Mouse (Mus musculus) bone marrow macrophage, adult 2 months (primary cell): ENCODE results near the gene Stk11ip. TPM values are rescaled to one million over a fixed set of nuclear protein-coding genes. Genes with fewer than 3 reads are reported as not detected.

ENCODE experiments used
- H3K27ac ChIP-seq: 2 replicates; pipeline ENCODE4 v1.5.1; 2012; ENCODE audit warnings: low read depth, low read length; ENCODE audit not compliant: insufficient read depth
- H3K4me1 ChIP-seq: 2 replicates; pipeline ENCODE4 v1.6.1; 2012; ENCODE audit warnings: low read length; ENCODE audit not compliant: control insufficient read depth, insufficient read depth
- H3K4me3 ChIP-seq: 2 replicates; pipeline ENCODE4 v1.5.1; 2012; ENCODE audit warnings: mild to moderate bottlenecking, low read length, moderate library complexity; ENCODE audit not compliant: insufficient read depth
- CTCF ChIP-seq: IDR thresholded peaks from 2 replicates; pipeline ENCODE4 v1.5.1; 2012; ENCODE audit warnings: low read depth, mild to moderate bottlenecking, low read length, moderate library complexity
- POLR2A ChIP-seq: IDR thresholded peaks from 2 replicates; pipeline ENCODE4 v1.6.1; 2012; ENCODE audit warnings: mild to moderate bottlenecking, low read depth, low read length, borderline replicate concordance
- polyA plus RNA-seq: library from polyadenylated mRNA; stranded (reverse); fragments of >200 nt; gene quantifications from 2 replicates; pipeline ENCODE4 v1.2.4, GENCODE M21; 2012; ENCODE audit not compliant: missing spikeins, insufficient read depth, insufficient read length

Gene Stk11ip
- polyA plus RNA-seq, 1 experiment, result 49.3 TPM

DNA sequence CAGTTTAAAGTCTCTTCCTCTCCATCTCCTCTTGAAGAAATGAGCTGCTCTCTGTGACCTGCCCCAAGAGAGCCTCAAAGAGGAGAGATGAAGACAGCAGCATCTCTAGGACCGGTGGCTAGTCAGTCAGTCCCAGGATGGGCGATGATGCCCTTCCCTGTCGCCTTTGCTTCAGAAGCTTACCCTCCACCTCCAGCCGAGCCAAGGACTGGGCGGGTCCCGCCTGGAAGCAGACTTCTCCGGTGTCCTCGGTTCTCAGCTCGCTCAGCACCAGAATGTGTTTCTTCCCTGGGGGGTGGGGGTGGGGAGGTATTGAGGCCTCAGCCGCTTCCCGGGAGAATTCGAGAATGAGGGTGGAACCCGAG is 34.3 kb upstream of the Stk11ip start:
- Histone ChIP-seq H3K4me3 (peak overlapping the region; percentile 8; the same call in 1 of the 2 replicates), H3K4me1 (no peaks in the 10 kb centered on the region), H3K27ac (no peak overlapping the region)
- no peak for TF ChIP-seq CTCF
- no peak for TF ChIP-seq POLR2A

DNA sequence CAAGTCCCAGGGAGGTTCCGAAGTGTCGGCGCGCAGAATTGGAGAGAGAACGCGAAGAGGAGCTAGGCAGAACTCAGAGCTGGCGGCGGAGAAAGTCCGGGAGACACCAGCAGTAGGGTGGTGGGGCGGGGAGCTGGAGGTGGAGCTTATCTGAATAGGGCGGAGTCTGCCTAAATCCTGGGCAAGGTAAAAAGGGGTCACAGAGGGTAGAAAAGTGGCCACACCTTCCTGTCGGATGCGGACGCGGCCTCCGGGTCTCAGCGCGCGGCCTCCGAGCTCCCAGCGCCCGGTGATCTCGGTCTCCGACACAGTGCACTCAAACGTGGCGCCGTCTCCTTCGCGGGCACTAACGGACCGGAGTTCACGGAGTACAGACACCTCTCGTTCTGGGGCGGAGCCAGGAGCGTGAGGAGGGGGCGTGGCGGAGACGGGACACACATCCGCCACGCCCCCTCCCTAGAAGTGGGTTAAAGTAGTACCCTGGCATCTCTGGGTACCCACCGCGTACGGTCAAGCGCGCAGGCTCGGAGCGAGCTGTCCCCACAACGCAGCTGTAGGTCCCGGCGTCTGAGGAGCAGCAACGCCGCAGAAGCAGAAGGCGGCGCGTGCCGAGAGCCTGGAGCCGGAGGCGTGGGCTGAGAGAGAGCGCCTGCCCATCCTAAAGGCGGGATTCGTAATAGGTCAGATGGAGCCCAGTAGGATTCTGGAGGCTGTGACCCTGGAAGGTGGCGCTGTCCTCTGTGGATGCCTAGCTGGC is 33.7 kb upstream of the Stk11ip start:
- no peak for TF ChIP-seq POLR2A
- TF ChIP-seq CTCF, result no peak
- Histone ChIP-seq H3K27ac (no peak overlapping the region), H3K4me3 (peak overlapping the region; percentile 8), H3K4me1 (no peaks in the 10 kb centered on the region)

DNA sequence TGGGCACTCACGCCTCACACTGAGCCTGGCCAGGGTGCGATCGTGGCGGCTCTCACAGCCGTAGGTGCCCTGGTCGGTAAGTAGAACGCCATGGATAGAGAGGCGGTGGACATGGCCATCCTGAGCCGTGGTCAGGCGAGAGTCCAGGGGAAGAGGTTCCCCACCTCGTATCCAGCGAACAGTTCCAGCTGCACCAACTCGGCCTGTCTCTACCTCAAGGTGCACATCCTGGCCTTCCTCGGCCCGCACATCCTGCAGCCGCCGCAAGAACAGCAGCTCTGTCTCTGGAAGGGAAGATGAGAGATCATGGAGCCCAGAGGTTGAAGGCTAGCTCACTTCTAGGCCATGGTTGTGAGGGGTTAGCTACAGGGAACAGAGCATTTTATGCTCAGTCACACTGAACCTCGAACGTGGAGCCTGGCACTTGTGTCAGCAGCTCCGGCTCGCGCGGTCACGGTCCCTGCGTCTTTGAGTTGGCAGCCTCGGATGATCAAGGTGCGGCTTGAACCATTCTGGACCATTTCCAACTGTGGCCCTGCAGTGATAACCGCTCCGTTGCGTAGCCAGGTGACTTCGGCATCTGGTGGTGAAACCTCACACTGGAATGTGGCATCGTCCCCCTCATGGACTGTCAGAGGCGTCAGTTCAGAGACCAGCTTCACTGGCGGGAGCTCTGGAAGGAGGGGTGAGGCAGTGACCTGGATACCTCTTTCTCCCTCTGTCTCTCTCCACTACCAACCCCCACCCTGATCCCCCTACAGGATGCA is 30.4 kb upstream of the Stk11ip start:
- no peak for TF ChIP-seq CTCF
- TF ChIP-seq POLR2A, result no peak

DNA sequence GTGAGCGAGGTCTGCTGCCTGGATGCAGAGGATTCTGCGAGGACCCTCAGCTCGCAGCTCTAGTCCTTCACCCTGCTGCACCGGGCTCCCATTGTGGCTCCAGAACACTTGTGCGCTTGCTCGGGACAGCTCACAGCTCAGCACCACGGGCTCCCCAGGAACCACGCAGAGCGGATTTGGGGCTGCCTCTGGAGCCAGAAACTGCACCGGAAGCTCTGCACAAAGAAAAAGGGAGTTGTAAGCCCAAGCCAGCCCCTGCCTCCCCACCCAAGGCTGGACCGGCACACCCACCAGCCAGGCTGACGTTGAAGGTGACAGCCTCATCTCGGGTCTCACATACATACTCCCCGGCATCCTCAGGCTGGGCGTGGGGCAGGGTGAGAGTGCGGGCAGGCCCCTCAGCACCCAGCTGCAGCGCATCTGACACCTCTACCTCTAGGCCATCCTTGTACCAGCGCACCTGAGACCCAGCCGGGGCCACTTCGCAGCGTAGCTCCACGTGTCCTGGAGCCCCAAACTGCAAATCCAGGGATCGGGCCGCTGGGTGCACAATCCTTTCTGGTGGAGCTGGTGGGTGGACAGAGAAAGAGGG is 28.7 kb upstream of the Stk11ip start:
- TF ChIP-seq CTCF (no peak), POLR2A (no peak)
- Histone ChIP-seq H3K4me1 (no peaks in the 10 kb centered on the region), H3K27ac (no peak overlapping the region), H3K4me3 (no peak overlapping the region)

More for the DNA sequence above, 30.4 kb upstream of the Stk11ip start:
- Histone ChIP-seq H3K27ac (no peak overlapping the region), H3K4me3 (no peak overlapping the region), H3K4me1 (no peaks in the 10 kb centered on the region)

DNA sequence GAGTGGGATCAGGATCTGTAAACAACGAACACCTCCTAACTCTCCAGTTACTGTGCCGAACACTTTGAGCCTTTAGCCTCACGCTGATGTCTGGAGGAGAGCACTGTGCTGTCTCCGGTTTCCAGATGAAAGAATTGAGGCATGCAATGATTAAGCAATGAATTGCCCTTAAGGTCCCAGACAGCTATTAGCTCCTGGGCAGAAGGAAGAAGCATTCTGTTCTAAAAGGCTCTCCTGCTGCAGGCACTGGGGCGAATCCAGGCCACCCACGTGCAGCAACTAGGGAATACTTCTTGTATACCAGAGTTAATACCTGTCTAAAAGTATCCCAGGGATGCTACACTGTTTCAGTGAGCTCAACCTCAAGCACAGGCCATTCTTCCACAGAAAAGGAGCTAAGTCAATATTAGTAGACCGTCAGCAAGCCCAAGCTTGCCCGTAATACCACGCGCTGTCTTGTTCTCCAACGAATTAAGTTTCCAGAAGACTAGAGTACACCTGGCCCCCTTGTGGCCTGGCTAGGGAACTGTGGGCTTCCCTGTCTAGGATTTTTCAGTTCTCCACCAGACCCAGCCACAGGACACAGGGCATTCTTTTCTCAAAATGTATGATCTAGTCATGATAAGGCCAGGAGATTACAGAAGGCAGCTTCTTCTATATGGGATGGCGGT is 26.3 kb upstream of the Stk11ip start:
- H3K27ac ChIP-seq, result no peak overlapping the region
- H3K4me1 ChIP-seq, result no peaks in the 10 kb centered on the region
- H3K4me3 ChIP-seq, result no peak overlapping the region
- peak; percentile 36; the same call in 1 of the 2 replicates for TF ChIP-seq CTCF
- TF ChIP-seq POLR2A, result no peak

DNA sequence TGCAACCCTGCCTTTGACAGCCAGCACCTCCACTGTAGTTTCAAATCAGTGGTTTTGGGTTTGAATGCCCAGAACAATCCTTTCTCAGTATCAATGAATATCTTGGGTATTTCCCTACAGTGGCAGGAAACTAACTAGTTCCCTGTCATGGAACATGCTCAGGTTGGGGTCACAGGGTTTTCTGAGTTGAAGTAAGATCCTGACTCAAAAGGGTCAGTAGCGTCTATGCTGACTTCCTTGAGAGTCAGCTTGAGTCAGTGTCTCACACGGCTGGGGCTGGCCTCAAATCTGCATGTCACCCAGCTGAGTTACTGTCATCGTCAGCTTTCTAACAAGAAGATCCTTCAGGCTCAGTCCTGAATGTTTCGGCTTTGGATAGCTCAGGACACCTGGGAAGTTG is 22.4 kb upstream of the Stk11ip start:
- H3K4me1 ChIP-seq, result no peaks in the 10 kb centered on the region
- no peak overlapping the region for H3K27ac ChIP-seq
- no peak for TF ChIP-seq POLR2A
- no peak for TF ChIP-seq CTCF
- H3K4me3 ChIP-seq, result no peak overlapping the region

DNA sequence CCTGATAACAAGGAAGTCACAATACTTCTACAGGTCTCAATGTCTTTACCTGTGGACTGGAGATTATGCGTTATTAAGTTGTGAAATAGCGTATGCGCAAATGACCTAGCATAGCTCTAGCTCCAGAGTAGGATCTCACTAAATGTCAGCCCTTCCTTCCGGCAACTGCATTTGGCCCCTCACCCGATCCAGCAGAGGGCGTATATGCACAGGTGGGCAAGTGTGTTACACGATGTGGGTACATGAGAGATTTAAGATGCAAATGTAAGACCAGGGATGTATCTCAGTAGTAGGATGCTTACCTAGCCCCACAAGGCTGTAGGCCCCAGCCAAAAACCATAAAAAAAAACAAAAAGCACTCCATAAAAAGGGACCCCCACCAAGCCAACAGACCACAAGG is 21.9 kb upstream of the Stk11ip start:
- no peak for TF ChIP-seq CTCF
- no peak for TF ChIP-seq POLR2A
- Histone ChIP-seq H3K4me3 (no peak overlapping the region), H3K4me1 (no peaks in the 10 kb centered on the region), H3K27ac (no peak overlapping the region)

DNA sequence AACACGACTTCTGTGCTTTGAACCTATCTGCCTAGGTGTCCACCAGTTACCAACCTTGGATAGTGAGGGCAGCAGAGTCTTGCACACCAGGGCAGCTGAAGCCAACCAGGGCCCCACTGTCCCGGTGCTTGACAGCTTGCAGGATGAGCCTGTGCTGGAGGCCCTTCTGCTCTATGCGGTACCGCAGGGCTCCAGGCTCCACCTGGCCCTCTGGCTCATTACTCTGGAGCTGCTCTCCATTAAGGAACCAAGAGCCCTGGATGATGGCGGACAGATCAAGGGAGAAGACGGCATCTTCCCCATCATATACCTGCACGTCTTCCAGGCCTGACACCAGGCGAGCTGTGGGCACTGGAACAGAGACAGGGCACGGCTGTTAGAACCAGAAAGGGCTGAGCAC is 19.4 kb upstream of the Stk11ip start:
- Histone ChIP-seq H3K4me1 (no peaks in the 10 kb centered on the region), H3K27ac (no peak overlapping the region), H3K4me3 (no peak overlapping the region)
- TF ChIP-seq CTCF (no peak), POLR2A (no peak)

DNA sequence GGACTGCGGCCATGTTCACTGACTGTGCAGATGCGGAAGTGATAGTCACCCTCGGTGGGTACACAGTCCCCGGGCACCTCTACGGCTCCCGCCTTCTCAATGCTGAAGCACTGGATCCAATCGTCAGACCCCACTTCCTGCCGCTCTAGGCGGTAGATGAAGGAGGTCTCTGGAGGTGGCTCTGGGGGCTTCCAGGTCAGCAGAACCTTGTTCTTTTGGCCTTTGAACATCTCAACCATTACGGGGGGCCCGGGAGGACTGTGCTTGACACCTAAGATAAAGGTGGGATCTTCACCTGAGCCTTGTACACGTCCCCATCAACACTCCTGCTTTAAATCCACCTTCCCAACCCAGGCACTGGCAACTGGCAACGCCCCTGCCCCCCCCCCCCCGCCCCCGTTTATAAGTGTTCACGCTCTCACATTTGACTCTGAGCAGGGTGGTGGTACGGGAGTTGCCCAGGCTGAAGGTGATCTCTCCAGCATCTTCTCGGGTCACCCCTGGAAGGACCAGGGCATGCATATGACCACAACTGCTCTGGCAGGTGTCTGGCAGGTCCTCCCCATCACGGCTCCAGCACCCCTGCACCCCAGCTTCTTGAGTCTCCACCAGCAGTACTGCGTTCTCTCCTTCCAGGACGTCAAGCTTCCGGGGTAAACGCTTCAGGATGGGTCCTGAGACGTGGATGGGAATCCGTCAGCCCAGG is 18.2 kb upstream of the Stk11ip start:
- Histone ChIP-seq H3K27ac (no peak overlapping the region), H3K4me3 (no peak overlapping the region), H3K4me1 (no peaks in the 10 kb centered on the region)
- TF ChIP-seq CTCF, result no peak
- TF ChIP-seq POLR2A, result no peak
